Mouse (Mus musculus): ENCODE results near the gene Zg16. TPM values are rescaled to one million over a fixed set of nuclear protein-coding genes. Genes with fewer than 3 reads are reported as not detected.

The Zg16 gene
- polyA plus RNA-seq, 1 experiment from 2014 or later = not detected

- Histone ChIP-seq H3K4me3 (ENCODE audit: inconsistent target) (no peak overlapping the region), H3K79me2 (ENCODE audit: inconsistent target) (no peaks in the 10 kb centered on the region), H3K36me3 (ENCODE audit: inconsistent target) (no peaks in the 10 kb centered on the region), H3K27ac (no peak overlapping the region)
- whole genome bisulfite sequencing (ENCODE audit: missing documents) = 39% methylated on average over 9 of the region's 9 CpGs
These were observed 25.9 kb upstream of the Zg16 start for GRCm38 (mm10) chr7:127112921-127113597.

- 81% methylated on average over 12 of the region's 12 CpGs for WGBS (ENCODE audit: missing documents)
- Histone ChIP-seq H3K79me2 (ENCODE audit: inconsistent target) (no peaks in the 10 kb centered on the region), H3K4me3 (ENCODE audit: inconsistent target) (no peak overlapping the region), H3K27ac (no peak overlapping the region), H3K36me3 (ENCODE audit: inconsistent target) (no peaks in the 10 kb centered on the region)
These were observed 25.2 kb upstream of the Zg16 start for GRCm38 (mm10) chr7:127112251-127112841.

DNA sequence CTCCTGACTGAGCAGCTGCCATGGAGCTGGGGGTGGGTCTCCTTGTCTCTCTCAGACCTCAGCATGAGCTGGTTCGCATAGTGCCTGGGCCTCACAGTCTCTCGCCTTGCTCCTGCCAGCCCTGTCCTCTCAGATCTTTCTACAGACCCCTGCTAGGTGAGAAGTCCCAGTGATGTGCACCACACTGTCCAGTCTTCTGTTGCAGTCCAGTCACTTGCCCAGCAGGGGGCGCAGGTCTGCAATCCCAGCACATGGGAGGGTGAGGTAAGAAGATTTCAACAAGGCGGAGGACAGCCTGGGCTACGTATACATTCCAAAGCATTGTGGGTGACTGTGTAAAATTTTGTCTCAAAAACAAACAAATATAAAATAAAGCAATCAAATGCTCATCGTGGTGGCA lies 24.3 kb upstream of the Zg16 start:
- H3K36me3 ChIP-seq (ENCODE audit: inconsistent target) = no peaks in the 10 kb centered on the region
- H3K79me2 ChIP-seq (ENCODE audit: inconsistent target) = no peaks in the 10 kb centered on the region
- WGBS (ENCODE audit: missing documents) = 66% methylated on average over 5 of the region's 6 CpGs
- no peak overlapping the region for H3K4me3 ChIP-seq (ENCODE audit: inconsistent target)
- no peak overlapping the region for H3K27ac ChIP-seq

DNA sequence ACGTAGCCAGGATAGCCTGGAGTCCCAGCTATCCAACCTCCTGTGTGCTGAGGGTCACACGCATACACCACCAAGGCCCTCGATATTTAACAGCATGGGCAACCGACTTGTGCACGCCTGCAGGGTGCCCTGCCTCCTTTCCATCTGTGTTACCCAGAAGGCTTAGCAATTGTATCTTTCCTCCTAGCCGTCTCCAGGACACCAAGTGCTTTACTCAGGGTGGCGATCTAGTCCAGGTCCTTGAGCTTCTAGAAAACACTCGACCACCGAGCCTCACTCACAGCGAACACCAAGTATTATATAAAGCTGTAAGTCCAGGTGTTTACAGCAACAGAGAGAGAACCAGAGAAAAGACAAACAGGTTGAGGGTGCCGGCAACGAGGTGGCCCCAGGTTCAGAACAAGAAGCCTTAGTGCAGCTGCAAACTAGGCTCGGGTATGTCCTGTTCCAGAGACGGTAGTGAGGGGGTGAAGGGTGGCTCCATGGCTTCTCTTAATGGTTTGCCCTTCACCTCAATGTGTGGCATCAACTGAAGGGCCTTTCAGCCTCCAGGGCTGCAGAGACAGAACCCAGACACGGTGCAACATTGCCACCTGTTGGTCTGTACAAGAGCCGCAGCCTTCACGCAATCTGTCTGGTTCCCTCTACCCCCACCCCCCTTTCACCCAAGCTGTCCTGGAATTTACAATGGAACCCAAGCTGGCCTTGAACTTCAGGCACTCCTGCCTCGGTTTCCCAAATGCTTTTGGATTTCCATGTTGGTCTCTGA lies 23.3 kb upstream of the Zg16 start:
- Histone ChIP-seq H3K79me2 (ENCODE audit: inconsistent target) (no peaks in the 10 kb centered on the region), H3K4me3 (ENCODE audit: inconsistent target) (no peak overlapping the region), H3K27ac (no peak overlapping the region), H3K36me3 (ENCODE audit: inconsistent target) (no peaks in the 10 kb centered on the region)
- 57% methylated on average over 18 of the region's 18 CpGs for WGBS (ENCODE audit: missing documents)

GRCm38 (mm10) chr7:127105551-127105950 lies 18.4 kb upstream of the Zg16 start:
- H3K27ac ChIP-seq = no peak overlapping the region
- 92% methylated on average over 7 of the region's 7 CpGs for WGBS (ENCODE audit: missing documents)
- H3K4me3 ChIP-seq (ENCODE audit: inconsistent target) = no peak overlapping the region
- H3K79me2 ChIP-seq (ENCODE audit: inconsistent target) = no peaks in the 10 kb centered on the region
- no peaks in the 10 kb centered on the region for H3K36me3 ChIP-seq (ENCODE audit: inconsistent target)

DNA sequence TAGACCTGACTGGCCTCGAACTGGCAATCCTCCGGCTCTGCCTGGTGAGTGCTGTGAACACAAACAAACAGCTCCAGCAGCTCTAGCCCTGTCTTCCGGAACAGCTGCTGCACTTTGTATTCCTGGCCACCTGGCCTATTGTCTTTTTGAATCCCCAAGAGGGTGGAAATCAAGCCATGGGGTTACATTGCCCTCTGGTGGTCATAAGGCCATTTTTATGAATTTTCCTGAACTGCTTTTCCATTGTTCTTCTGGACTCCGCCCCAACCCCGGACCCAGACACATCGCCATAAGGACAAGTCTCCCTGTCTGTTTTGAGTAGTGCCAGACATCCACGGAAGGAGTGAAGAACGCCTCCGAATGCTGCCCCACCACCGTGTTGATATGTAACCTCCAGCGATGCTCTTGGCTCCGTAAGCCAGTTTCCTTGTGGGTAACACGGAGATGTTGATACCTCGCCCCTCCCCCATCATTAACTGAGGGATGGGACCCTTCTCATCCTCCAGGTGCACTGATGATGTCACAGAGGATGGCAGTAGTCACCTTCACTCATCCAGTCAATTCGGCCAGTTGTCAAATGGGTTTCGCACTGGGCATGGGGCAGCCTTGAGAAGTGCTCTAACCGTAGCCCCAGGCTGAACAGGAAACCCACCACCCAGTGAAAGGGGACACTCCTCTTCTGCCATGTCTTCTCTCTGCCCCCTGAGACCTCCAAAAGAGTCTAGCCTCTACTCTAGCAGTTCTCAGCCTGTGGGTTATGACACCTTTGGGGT lies 17.6 kb upstream of the Zg16 start:
- no peak overlapping the region for H3K4me3 ChIP-seq (ENCODE audit: inconsistent target)
- H3K27ac ChIP-seq = no peak overlapping the region
- no peaks in the 10 kb centered on the region for H3K36me3 ChIP-seq (ENCODE audit: inconsistent target)
- 17% methylated on average over 16 of the region's 17 CpGs for WGBS (ENCODE audit: missing documents)
- H3K79me2 ChIP-seq (ENCODE audit: inconsistent target) = no peaks in the 10 kb centered on the region

DNA sequence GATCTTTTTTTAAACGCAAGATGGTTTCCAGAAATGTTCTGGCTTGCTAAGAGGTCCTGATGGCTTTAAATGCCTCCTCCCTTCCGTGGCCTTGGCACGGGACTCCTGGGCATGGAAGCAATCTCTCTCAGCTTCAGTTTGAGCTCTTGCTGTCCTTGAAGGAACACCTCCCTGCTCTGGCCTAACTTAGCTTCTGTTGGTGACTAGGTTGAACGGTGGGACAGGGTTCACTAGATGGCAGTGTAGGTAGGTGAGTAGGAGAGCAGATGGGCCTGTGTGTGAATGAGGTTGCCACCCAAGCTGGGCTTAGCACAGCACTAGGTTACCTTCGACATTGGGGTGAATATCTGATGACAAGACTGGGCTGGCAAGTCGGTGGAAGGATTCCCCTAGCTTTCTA lies 16.8 kb upstream of the Zg16 start:
- Histone ChIP-seq H3K79me2 (ENCODE audit: inconsistent target) (no peaks in the 10 kb centered on the region), H3K4me3 (ENCODE audit: inconsistent target) (no peak overlapping the region), H3K27ac (no peak overlapping the region), H3K36me3 (ENCODE audit: inconsistent target) (no peaks in the 10 kb centered on the region)
- whole genome bisulfite sequencing (ENCODE audit: missing documents) = 73% methylated on average over 6 of the region's 6 CpGs

- 74% methylated on average over 6 of the region's 6 CpGs for WGBS (ENCODE audit: missing documents)
- Histone ChIP-seq H3K4me3 (ENCODE audit: inconsistent target) (no peak overlapping the region), H3K36me3 (ENCODE audit: inconsistent target) (no peaks in the 10 kb centered on the region), H3K27ac (no peak overlapping the region), H3K79me2 (ENCODE audit: inconsistent target) (no peaks in the 10 kb centered on the region)
These were observed 15.0 kb upstream of the Zg16 start for GRCm38 (mm10) chr7:127102148-127102547.

GRCm38 (mm10) chr7:127101451-127102016 lies 14.4 kb upstream of the Zg16 start:
- 15% methylated on average over 2 of the region's 2 CpGs for WGBS (ENCODE audit: missing documents)

GRCm38 (mm10) chr7:127099528-127099927 lies 12.4 kb upstream of the Zg16 start:
- Histone ChIP-seq H3K4me3 (ENCODE audit: inconsistent target) (no peak overlapping the region), H3K27ac (no peak overlapping the region), H3K79me2 (ENCODE audit: inconsistent target) (no peaks in the 10 kb centered on the region), H3K36me3 (ENCODE audit: inconsistent target) (no peaks in the 10 kb centered on the region; the same call in 1 of the 2 replicates)
- 60% methylated on average over 4 of the region's 4 CpGs for WGBS (ENCODE audit: missing documents)

More at GRCm38 (mm10) chr7:127101451-127102016, 14.4 kb upstream of the Zg16 start:
- H3K4me3 ChIP-seq (ENCODE audit: inconsistent target) = no peak overlapping the region
- no peaks in the 10 kb centered on the region for H3K79me2 ChIP-seq (ENCODE audit: inconsistent target)
- H3K36me3 ChIP-seq (ENCODE audit: inconsistent target) = no peaks in the 10 kb centered on the region
- H3K27ac ChIP-seq = no peak overlapping the region

- H3K4me3 ChIP-seq (ENCODE audit: inconsistent target) = no peak overlapping the region
- H3K79me2 ChIP-seq (ENCODE audit: inconsistent target) = no peaks in the 10 kb centered on the region
- H3K27ac ChIP-seq = no peak overlapping the region
- WGBS (ENCODE audit: missing documents) = 88% methylated on average over 4 of the region's 4 CpGs
- no peaks in the 10 kb centered on the region; the same call in 1 of the 2 replicates for H3K36me3 ChIP-seq (ENCODE audit: inconsistent target)
These were observed 11.8 kb upstream of the Zg16 start for GRCm38 (mm10) chr7:127098950-127099349.

DNA sequence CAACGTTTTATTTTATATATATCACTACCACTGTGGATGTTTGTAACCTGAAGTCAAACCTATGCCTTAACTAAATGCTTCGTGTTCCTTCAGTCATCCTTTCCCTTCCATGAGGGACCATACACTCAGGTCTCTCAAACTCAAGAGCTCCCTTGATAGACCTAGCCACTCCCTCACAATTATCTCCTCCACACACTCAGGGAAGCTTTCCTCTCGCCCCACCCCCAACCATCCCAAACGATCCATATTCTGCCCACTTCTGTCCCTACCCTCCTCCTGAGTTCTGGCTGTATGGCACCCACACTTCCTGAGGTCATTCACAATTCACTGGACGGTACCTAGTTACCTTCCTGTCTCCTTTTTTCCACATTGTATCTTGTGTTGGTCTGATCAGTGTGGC lies 11.4 kb upstream of the Zg16 start:
- no peaks in the 10 kb centered on the region; the same call in 1 of the 2 replicates for H3K36me3 ChIP-seq (ENCODE audit: inconsistent target)
- peaks cover 4% of the 10 kb centered on the region for H3K79me2 ChIP-seq (ENCODE audit: inconsistent target)
- no peak overlapping the region for H3K27ac ChIP-seq
- WGBS (ENCODE audit: missing documents) = 87% methylated on average over 5 of the region's 5 CpGs
- no peak overlapping the region for H3K4me3 ChIP-seq (ENCODE audit: inconsistent target)

- Histone ChIP-seq H3K79me2 (ENCODE audit: inconsistent target) (peaks cover 25% of the 10 kb centered on the region), H3K4me3 (ENCODE audit: inconsistent target) (no peak overlapping the region), H3K36me3 (ENCODE audit: inconsistent target) (peaks cover 11% of the 10 kb centered on the region; the same call in 1 of the 2 replicates), H3K27ac (no peak overlapping the region)
- 96% methylated on average over 4 of the region's 7 CpGs for WGBS (ENCODE audit: missing documents)
These were observed 9.3 kb upstream of the Zg16 start for GRCm38 (mm10) chr7:127096456-127096855.

- Histone ChIP-seq H3K36me3 (ENCODE audit: inconsistent target) (peaks cover 11% of the 10 kb centered on the region; the same call in 1 of the 2 replicates), H3K27ac (no peak overlapping the region), H3K79me2 (ENCODE audit: inconsistent target) (peaks cover 26% of the 10 kb centered on the region), H3K4me3 (ENCODE audit: inconsistent target) (no peak overlapping the region)
- 68% methylated on average over 3 of the region's 3 CpGs for WGBS (ENCODE audit: missing documents)
These were observed 6.8 kb upstream of the Zg16 start for GRCm38 (mm10) chr7:127093914-127094313.

Measured in macrophage (primary cell).